Mouse (Mus musculus) splenic B cell, adult 2 months (primary cell): ENCODE measurements around the gene Atg14.

Experiments used
- DNase-seq: peaks from one replicate; pipeline ENCODE4 v3.0.0-alpha.2; 2011; ENCODE audit warnings: low read depth, low spot score
- H3K27me3 ChIP-seq: 2 replicates; pipeline ENCODE4 v1.6.1; 2012; ENCODE audit warnings: mild to moderate bottlenecking, low read length, moderate library complexity, mixed read lengths; ENCODE audit not compliant: control insufficient read depth, poor library complexity, insufficient read depth, severe bottlenecking
- H3K36me3 ChIP-seq: 2 replicates; pipeline ENCODE4 v1.6.1; 2012; ENCODE audit warnings: mild to moderate bottlenecking, low read length, moderate library complexity, mixed read lengths; ENCODE audit not compliant: control insufficient read depth, poor library complexity, insufficient read depth, severe bottlenecking

The Atg14 gene

GRCm38 (mm10) chr14:47508035-47508434, 62.4 kb downstream of the Atg14 start:
- Histone ChIP-seq H3K27me3 (no peaks in the 10 kb centered on the region), H3K36me3 (0 out of 2 replicates have a peak, but pooled peaks cover 5% of the 10 kb centered on the region)
- DNase-seq = no peak

GRCm38 (mm10) chr14:47506676-47507075, 63.8 kb downstream of the Atg14 start:
- Histone ChIP-seq H3K36me3 (0 out of 2 replicates have a peak, but pooled peaks cover 5% of the 10 kb centered on the region), H3K27me3 (no peaks in the 10 kb centered on the region)
- DNase-seq = no peak

- H3K36me3 ChIP-seq = 0 out of 2 replicates have a peak, but pooled peaks cover 5% of the 10 kb centered on the region
- no peaks in the 10 kb centered on the region for H3K27me3 ChIP-seq
- DNase-seq = no peak
Observed at GRCm38 (mm10) chr14:47504036-47504435, 66.4 kb downstream of the Atg14 start.

DNA sequence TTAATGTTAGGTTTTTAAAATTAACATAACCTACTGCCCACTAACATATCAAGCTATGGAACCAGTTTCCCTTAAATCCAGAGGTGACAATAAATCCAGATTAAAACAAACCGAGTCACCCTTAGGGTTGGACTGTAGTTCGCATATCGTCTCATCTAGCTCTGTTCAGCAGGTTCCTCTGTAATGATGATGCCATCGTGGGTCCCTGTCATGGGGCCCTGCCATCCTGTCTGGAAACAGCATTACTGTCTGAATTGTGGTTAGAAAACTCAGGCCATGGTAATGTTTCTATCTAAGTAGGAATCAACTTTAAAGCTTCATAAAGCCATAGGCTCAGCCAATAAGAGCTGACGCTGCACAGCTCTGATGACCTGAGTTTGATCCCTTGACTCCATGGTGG, 71.8 kb downstream of the Atg14 start:
- H3K36me3 ChIP-seq = no peaks in the 10 kb centered on the region
- no peaks in the 10 kb centered on the region for H3K27me3 ChIP-seq
- DNase-seq = no peak

GRCm38 (mm10) chr14:47497166-47497565, 73.3 kb downstream of the Atg14 start:
- H3K27me3 ChIP-seq = no peaks in the 10 kb centered on the region
- no peaks in the 10 kb centered on the region for H3K36me3 ChIP-seq
- no peak for DNase-seq

DNA sequence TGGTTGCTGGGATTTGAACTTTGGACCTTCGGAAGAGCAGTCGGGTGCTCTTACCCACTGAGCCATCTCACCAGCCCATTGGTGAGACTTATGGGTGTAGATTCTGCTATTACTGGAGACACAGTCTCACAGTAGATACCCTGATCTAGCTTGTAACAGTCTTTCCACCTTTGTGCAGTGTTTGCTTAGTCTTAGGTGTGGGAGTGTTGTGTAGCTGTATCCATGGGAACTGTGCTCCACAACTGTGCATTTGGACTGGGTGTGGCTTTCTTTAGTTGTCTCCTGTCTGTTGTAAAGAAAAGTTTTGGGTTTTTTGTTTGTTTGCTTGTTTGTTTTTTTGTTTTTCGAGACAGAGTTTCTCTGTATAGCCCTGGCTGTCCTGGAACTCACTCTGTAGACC, 74.5 kb downstream of the Atg14 start:
- H3K27me3 ChIP-seq = no peaks in the 10 kb centered on the region
- no peaks in the 10 kb centered on the region for H3K36me3 ChIP-seq

GRCm38 (mm10) chr14:47493592-47494361, 76.7 kb downstream of the Atg14 start:
- Histone ChIP-seq H3K27me3 (no peaks in the 10 kb centered on the region), H3K36me3 (no peaks in the 10 kb centered on the region)
- no peak for DNase-seq

More for the DNA sequence above, 74.5 kb downstream of the Atg14 start:
- no peak for DNase-seq
